Mouse (Mus musculus): ENCODE data around the gene Ing2. TPM values are rescaled to one million over a fixed set of nuclear protein-coding genes. Genes with fewer than 3 reads are reported as not detected.
A peak's percentile ranks its signal among the peaks of the same experiment; 100 is the strongest.

Ing2 gene
- total and polyA plus RNA-seq, 3 experiments: 18.6 to 363 (median 61.7) TPM

DNA sequence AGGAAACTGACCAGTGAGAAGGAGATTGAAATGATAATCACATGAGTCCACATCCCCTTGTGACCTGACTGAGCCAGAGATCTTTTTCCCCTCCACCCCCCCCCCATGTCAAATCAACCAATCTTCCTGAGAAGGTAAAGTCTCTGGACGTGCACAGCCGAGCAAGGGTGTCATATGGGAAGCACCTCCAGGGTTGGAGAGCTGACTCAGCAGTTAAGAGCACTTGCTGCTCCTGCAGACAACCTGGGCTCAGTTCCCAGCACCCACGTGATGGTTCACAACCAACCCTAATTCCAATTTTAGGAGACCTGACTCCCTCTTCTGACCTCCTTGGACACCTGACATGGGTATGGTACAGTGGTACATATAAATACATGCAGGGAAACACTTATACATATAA is 39.3 kb downstream of the Ing2 start:
- peak; percentile 26 for DNase-seq (ENCODE audit: low read depth, low spot score)
- Histone ChIP-seq H3K9me3 (replicated peaks; ENCODE audit: insufficient read depth, low read length) (no peaks in the 10 kb centered on the region), H3K4me3 (ENCODE audit: control insufficient read depth in 1 of 2, insufficient read depth in 1 of 2, low read depth in 2 of 2, low read length in 2 of 2) (no peak overlapping the region), H3K79me2 (ENCODE audit: control insufficient read depth, insufficient read depth, low read length, poor library complexity) (no peaks in the 10 kb centered on the region), H3K36me3 (ENCODE audit: control insufficient read depth in 1 of 2, insufficient read depth in 2 of 2, low read length in 2 of 2) (no peaks in the 10 kb centered on the region), H3K27ac (ENCODE audit: control insufficient read depth, low read depth, low read length) (no peak overlapping the region), H3K9ac (ENCODE audit: control insufficient read depth, low read depth, low read length, poor library complexity, severe bottlenecking) (no peak overlapping the region), H3K27me3 (ENCODE audit: control insufficient read depth in 1 of 2, insufficient read depth in 2 of 2, low read length in 2 of 2) (no peaks in the 10 kb centered on the region; a peak in 1 of 4 replicates), H3K4me1 (ENCODE audit: control insufficient read depth in 1 of 2, insufficient read depth in 2 of 2, low read length in 2 of 2) (0 out of 4 replicates have a peak, but pooled peaks cover 0 to 5% of the 10 kb centered on the region in 2 experiments)
- TF ChIP-seq MAFK (IDR thresholded peaks at IDR 0.05; ENCODE audit: borderline replicate concordance, low read depth, low read length) (peak; percentile 53; the same call in 1 of the 2 replicates), TBP (IDR thresholded peaks at IDR 0.05; ENCODE audit: low read depth, low read length) (no peak)

- H3K79me2 ChIP-seq (ENCODE audit: control insufficient read depth, insufficient read depth, low read length, poor library complexity): no peaks in the 10 kb centered on the region
- no peak for TF ChIP-seq GABPA (IDR thresholded peaks at IDR 0.05; ENCODE audit: low read depth, low read length)
- no peak for TF ChIP-seq UBTF (IDR thresholded peaks at IDR 0.05; ENCODE audit: borderline replicate concordance, insufficient read depth, low read depth, low read length)
- no peak for TF ChIP-seq ZMIZ1 (IDR thresholded peaks at IDR 0.05; ENCODE audit: low read depth, low read length)
- no peak for TF ChIP-seq ZC3H11A (IDR thresholded peaks at IDR 0.05; ENCODE audit: low read depth, low read length)
- TF ChIP-seq JUND (IDR thresholded peaks at IDR 0.05; ENCODE audit: low read depth, low read length): no peak
- no peak for TF ChIP-seq ETS1 (IDR thresholded peaks at IDR 0.05; ENCODE audit: low read depth, low read length)
- TF ChIP-seq ZNF384 (IDR thresholded peaks at IDR 0.05; ENCODE audit: low read depth, low read length): no peak
- TF ChIP-seq NELFE (IDR thresholded peaks at IDR 0.05; ENCODE audit: low read depth, low read length): no peak
- TF ChIP-seq GATA1 (IDR thresholded peaks at IDR 0.05; ENCODE audit: low read depth, low read length): no peak
- TF ChIP-seq SMC3 (IDR thresholded peaks at IDR 0.05; ENCODE audit: low read depth, low read length): no peak
- TF ChIP-seq BHLHE40 (IDR thresholded peaks at IDR 0.05; ENCODE audit: borderline replicate concordance, low read depth, low read length): no peak
- TF ChIP-seq MYB (IDR thresholded peaks at IDR 0.05; ENCODE audit: low read depth, low read length): no peak
- TF ChIP-seq KAT2A (conservative IDR thresholded peaks at IDR 0.05; ENCODE audit: low read depth, low read length): no peak
- no peak for TF ChIP-seq TBP (IDR thresholded peaks at IDR 0.05; ENCODE audit: low read depth, low read length)
- TF ChIP-seq POLR2AphosphoS5 (IDR thresholded peaks at IDR 0.05; ENCODE audit: borderline replicate concordance, low read depth, low read length): no peak
- no peak for TF ChIP-seq E2F4 (IDR thresholded peaks at IDR 0.05; ENCODE audit: borderline replicate concordance, low read depth, low read length)
- TF ChIP-seq USF2 (IDR thresholded peaks at IDR 0.05; ENCODE audit: borderline replicate concordance in 1 of 2, insufficient read depth in 1 of 2, low read depth in 1 of 2, low read length in 2 of 2): no peak
- no peak for TF ChIP-seq POLR2AphosphoS2 (IDR thresholded peaks at IDR 0.05; ENCODE audit: low read length)
Measured at GRCm38 (mm10) chr8:47634791-47635341, 40.5 kb downstream of the Ing2 start.

More at GRCm38 (mm10) chr8:47634791-47635341, 40.5 kb downstream of the Ing2 start:
- Histone ChIP-seq H3K9me3 (replicated peaks; ENCODE audit: insufficient read depth, low read length) (no peaks in the 10 kb centered on the region), H3K9ac (ENCODE audit: control insufficient read depth, low read depth, low read length, poor library complexity, severe bottlenecking) (peak overlapping the region; percentile 25), H3K27me3 (ENCODE audit: control insufficient read depth in 1 of 2, insufficient read depth in 2 of 2, low read length in 2 of 2) (no peaks in the 10 kb centered on the region; a peak in 1 of 4 replicates), H3K4me3 (ENCODE audit: control insufficient read depth in 1 of 2, insufficient read depth in 1 of 2, low read depth in 2 of 2, low read length in 2 of 2) (peak overlapping the region; percentile 42 to 60), H3K36me3 (ENCODE audit: control insufficient read depth in 1 of 2, insufficient read depth in 2 of 2, low read length in 2 of 2) (no peaks in the 10 kb centered on the region), H3K27ac (ENCODE audit: control insufficient read depth, low read depth, low read length) (no peak overlapping the region), H3K4me1 (ENCODE audit: control insufficient read depth in 1 of 2, insufficient read depth in 2 of 2, low read length in 2 of 2) (0 out of 4 replicates have a peak, but pooled peaks cover 0 to 5% of the 10 kb centered on the region in 2 experiments)
- DNase-seq (ENCODE audit: low read depth, low spot score): peak; percentile 55
